Mouse (Mus musculus) CD8-positive naive resting alpha-beta T cell, adult 2 months (primary cell): ENCODE data around the gene Olfr477.
"Not testable (repeated sequence)": the region's sequence is repeated elsewhere in the genome, so short reads cannot be mapped to it uniquely, and the experiment has no call there.

Source experiments
- DNase-seq, 2 experiments: peaks; one replicate each; pipeline ENCODE4 v3.0.0; 2022; ENCODE audit warnings: low read depth in 2 of 2, low spot score in 2 of 2

The Olfr477 gene

DNA sequence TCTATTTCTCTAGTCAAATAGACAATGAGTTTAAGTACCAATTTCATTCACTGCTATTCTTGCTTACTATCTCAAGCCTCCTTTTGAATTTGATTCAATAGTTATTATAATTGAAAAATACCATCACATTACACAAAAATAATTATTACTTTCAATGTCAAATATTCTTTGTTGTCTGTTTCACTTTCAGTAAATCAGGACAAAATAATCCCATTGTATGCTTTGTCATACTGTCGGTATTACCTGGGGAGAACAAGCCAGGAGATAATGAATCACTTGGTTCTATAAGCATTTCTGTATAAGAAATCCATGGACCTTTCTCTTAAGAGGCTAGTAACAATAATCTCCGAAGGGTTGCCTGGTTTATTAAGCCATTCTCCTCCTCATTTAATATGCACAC, at the start of gene Olfr477:
Gene Olfr477 (plus strand): TSS at position 301 of the 400 bp plus-strand sequence.
- DNase-seq: no peak

DNA sequence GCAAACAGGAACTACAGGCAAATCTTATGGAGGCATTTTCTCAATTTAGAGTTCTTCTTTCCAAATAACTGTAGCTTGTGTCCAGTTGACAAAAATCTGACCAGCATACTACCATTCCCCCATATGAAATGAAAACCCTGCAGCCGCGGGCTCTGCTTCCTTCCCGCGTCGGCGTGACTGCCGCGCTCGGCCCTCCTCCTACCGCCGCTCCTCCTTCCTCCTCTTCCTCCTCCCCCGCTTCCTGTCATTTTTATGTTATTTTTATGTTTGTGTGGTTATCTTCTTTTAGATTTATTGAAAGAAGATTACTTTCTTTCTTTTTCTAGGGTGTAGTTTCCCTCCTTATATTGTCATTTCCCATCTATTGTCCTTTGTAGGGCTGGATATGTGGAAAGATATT, 34.0 kb upstream of the Olfr477 start:
- DNase-seq: not testable (repeated sequence)

DNA sequence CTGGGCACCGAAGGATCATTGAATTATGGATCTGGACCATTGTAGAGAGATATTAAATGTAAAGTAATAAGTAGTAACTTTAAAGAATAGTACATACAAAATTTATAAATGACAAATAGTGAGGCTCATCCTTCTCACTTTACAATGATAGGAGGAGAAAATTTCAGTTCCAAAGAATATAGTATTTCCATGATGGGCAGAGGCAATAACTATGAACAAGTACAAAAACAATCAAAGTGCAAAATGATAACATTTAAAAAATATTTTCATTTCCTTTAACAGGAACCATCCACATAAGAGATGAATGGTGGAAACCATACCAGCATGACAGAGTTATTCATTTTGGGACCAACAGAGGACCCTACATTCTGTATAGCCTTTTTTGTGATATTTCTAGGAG, 32.1 kb upstream of the Olfr477 start, which contains the start of gene Olfr474:
Gene Olfr474 (plus strand): TSS at position 301 of the 400 bp plus-strand sequence.
- DNase-seq: no peak

DNA sequence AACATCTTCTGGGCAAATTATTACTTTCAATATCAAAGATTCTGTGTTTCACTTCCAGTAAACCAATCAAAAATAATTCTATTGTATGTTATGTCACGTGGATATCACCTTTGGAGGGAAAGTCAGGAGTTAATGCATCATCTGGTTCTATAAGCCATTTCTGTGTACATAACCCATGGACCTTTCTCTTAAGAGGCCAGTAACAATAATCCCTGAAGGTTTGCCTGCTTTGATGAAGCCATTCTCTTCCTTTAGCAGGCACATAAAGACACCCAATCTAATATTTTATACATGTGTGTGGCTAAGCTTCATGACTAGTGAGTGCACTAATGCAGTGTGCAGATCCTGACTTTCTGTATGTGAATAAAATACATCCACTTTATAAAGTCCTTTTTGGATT, 22.0 kb upstream of the Olfr477 start, which contains the start of gene Olfr476:
Gene Olfr476 (plus strand): TSS at position 301 of the 400 bp plus-strand sequence.
- DNase-seq: no peak

DNA sequence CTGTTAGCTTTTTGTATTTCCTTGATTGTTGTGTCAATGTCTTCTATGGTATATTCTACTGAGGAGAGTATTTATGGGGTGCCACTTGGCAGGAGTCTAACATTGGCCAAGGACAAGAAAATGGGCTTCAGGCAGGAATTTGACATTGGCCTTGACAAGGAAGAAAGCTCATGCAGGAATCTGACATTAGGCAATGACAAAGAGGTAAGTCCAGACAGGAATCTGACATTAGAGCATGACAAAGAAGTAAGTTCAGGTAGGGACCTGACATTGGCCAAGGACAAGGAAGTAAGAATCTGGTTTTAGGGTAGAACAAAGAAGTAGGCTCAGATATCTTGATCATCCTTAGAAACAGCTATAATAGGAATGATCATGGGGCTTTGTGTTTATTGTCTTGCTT, 27.8 kb downstream of the Olfr477 start:
- not testable (repeated sequence) for DNase-seq

DNA sequence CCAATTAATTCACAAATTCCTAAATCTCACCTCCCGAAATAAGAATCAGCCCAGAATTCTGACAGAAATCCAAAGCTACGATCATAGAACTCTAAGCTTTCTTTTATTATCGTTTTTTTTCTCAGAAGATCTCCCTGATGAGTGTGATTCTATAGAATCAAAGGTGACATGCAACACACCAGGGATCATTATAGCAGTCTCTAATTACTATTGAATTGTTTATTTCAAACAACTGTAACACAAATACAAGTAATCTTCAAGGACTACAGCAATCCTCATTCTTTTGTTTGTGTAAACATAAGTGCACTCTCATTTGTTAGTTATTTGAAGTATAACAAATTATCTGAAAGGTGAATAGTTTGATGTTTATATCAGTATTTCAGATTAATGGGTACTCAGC, 47.4 kb downstream of the Olfr477 start, which contains the start of gene Olfr478:
Gene Olfr478 (minus strand): TSS at position 101 of the 400 bp plus-strand sequence.
- no peak for DNase-seq
